Mouse (Mus musculus): ENCODE data around the gene Stip1. TPM values are rescaled to one million over a fixed set of nuclear protein-coding genes. Genes with fewer than 3 reads are reported as not detected.

The Stip1 gene
- polyA plus RNA-seq, 1 experiment from 2014 or later = 214 TPM

GRCm38 (mm10) chr19:7034006-7034405 is 5.8 kb downstream of the Stip1 start:
- 91% methylated on average over 5 of the region's 5 CpGs for WGBS
- no peak overlapping the region for H3K4me2 ChIP-seq (ENCODE audit: low read length)
- H3K9me3 ChIP-seq (ENCODE audit: control insufficient read depth, low read length) = no peaks in the 10 kb centered on the region
- H3K4me1 ChIP-seq (ENCODE audit: control insufficient read depth, insufficient read depth, low read depth, low read length) = peaks cover 16% of the 10 kb centered on the region
- H3K36me3 ChIP-seq (ENCODE audit: control insufficient read depth, insufficient read depth, low read length) = peaks cover 38% of the 10 kb centered on the region
- H3K9ac ChIP-seq (ENCODE audit: low read depth, low read length) = no peak overlapping the region
- no peak overlapping the region for H3K27ac ChIP-seq (ENCODE audit: low read depth, low read length)
- no peaks in the 10 kb centered on the region for H3K27me3 ChIP-seq (replicated peaks; ENCODE audit: control insufficient read depth, insufficient read depth, low read length)
- no peak overlapping the region for H3K4me3 ChIP-seq (ENCODE audit: low read length)
- ATAC-seq = no peak

DNA sequence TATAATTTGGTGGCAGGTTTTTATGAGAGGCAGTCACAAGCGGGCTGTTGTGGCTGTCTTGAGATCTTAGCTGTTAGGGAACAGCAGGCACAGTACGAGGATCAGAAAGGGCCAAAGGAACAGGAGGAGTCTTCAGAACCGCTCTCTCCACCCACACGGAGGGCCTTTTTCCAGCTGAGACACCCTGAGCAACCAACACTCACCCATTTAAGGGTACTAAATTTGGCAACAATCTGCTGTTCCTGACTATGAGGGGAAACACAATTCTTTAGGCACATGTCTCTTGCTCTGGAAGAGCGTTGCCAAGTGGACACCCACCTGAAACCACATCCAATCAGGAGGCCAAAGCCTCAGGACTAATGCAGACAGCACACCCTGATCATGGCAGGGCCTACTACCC is 10.2 kb downstream of the Stip1 start:
- Histone ChIP-seq H3K9ac (ENCODE audit: low read depth, low read length) (no peak overlapping the region), H3K27me3 (replicated peaks; ENCODE audit: control insufficient read depth, insufficient read depth, low read length) (no peaks in the 10 kb centered on the region), H3K4me1 (ENCODE audit: control insufficient read depth, insufficient read depth, low read depth, low read length) (no peaks in the 10 kb centered on the region), H3K4me3 (ENCODE audit: low read length) (no peak overlapping the region), H3K36me3 (ENCODE audit: control insufficient read depth, insufficient read depth, low read length) (peaks cover 62% of the 10 kb centered on the region), H3K27ac (ENCODE audit: low read depth, low read length) (no peak overlapping the region), H3K9me3 (ENCODE audit: control insufficient read depth, low read length) (no peaks in the 10 kb centered on the region), H3K4me2 (ENCODE audit: low read length) (no peak overlapping the region)
- 95% methylated on average over 5 of the region's 5 CpGs for WGBS
- no peak for ATAC-seq

DNA sequence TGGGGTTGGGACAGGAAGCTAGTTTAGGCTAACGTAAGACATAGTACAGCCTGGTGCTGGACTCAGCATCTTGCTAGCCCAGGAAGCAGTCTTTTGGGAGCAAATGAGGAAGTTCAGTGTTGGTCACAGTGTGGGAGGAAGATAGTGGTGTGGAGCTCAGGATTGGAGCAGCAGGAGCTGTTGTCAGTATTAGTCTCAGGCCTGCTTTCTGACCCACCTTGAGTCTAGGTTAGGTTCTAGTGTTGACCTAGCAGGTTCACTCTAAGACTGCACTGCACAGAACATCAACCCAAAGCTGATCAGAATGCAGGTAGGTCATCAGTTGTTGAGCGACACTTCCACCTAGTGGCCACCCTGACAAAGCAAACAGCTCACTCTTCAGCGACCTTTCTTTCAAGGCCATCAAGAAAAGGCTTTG is 19.5 kb downstream of the Stip1 start:
- Histone ChIP-seq H3K4me3 (ENCODE audit: low read length) (no peak overlapping the region), H3K36me3 (ENCODE audit: control insufficient read depth, insufficient read depth, low read length) (peaks cover 33% of the 10 kb centered on the region), H3K9me3 (ENCODE audit: control insufficient read depth, low read length) (no peaks in the 10 kb centered on the region), H3K27me3 (replicated peaks; ENCODE audit: control insufficient read depth, insufficient read depth, low read length) (no peaks in the 10 kb centered on the region), H3K27ac (ENCODE audit: low read depth, low read length) (no peak overlapping the region), H3K4me2 (ENCODE audit: low read length) (no peak overlapping the region), H3K9ac (ENCODE audit: low read depth, low read length) (no peak overlapping the region), H3K4me1 (ENCODE audit: control insufficient read depth, insufficient read depth, low read depth, low read length) (no peaks in the 10 kb centered on the region)
- peak; percentile 75; the same call in 1 of the 2 replicates for ATAC-seq
- 49% methylated on average over 3 of the region's 3 CpGs for WGBS

GRCm38 (mm10) chr19:7019191-7019590 is 20.6 kb downstream of the Stip1 start, which contains the start of gene Fermt3:
Gene Fermt3 (minus strand): TSS chr19:7019469.
- H3K36me3 ChIP-seq (ENCODE audit: control insufficient read depth, insufficient read depth, low read length) = peaks cover 29% of the 10 kb centered on the region
- H3K9me3 ChIP-seq (ENCODE audit: control insufficient read depth, low read length) = no peaks in the 10 kb centered on the region
- ATAC-seq = 0 out of 2 replicates have a peak, but pooled peaks have one; percentile 42
- no peak within 1 kb of the TSS for H3K4me2 ChIP-seq (ENCODE audit: low read length)
- 83% methylated on average over 5 of the region's 5 CpGs for WGBS
- no peaks in the 10 kb centered on the region for H3K27me3 ChIP-seq (replicated peaks; ENCODE audit: control insufficient read depth, insufficient read depth, low read length)
- H3K27ac ChIP-seq (ENCODE audit: low read depth, low read length) = no peak within 1 kb of the TSS
- no peaks in the 10 kb centered on the region for H3K4me1 ChIP-seq (ENCODE audit: control insufficient read depth, insufficient read depth, low read depth, low read length)
- H3K4me3 ChIP-seq (ENCODE audit: low read length) = no peak within 1 kb of the TSS
- no peak within 1 kb of the TSS; the same call in 1 of the 2 replicates for H3K9ac ChIP-seq (ENCODE audit: low read depth, low read length)

- Histone ChIP-seq H3K36me3 (ENCODE audit: control insufficient read depth, insufficient read depth, low read length) (peaks cover 27% of the 10 kb centered on the region), H3K4me3 (ENCODE audit: low read length) (no peak overlapping the region), H3K27ac (ENCODE audit: low read depth, low read length) (no peak overlapping the region), H3K9ac (ENCODE audit: low read depth, low read length) (no peak overlapping the region; the same call in 1 of the 2 replicates), H3K27me3 (replicated peaks; ENCODE audit: control insufficient read depth, insufficient read depth, low read length) (no peaks in the 10 kb centered on the region), H3K4me2 (ENCODE audit: low read length) (no peak overlapping the region), H3K9me3 (ENCODE audit: control insufficient read depth, low read length) (no peaks in the 10 kb centered on the region), H3K4me1 (ENCODE audit: control insufficient read depth, insufficient read depth, low read depth, low read length) (no peaks in the 10 kb centered on the region)
- ATAC-seq = no peak
- WGBS = 90% methylated on average over 11 of the region's 11 CpGs
Measured at GRCm38 (mm10) chr19:7018546-7018945, 21.2 kb downstream of the Stip1 start.

- Histone ChIP-seq H3K9ac (ENCODE audit: low read depth, low read length) (no peak overlapping the region; the same call in 1 of the 2 replicates), H3K4me2 (ENCODE audit: low read length) (no peak overlapping the region), H3K4me1 (ENCODE audit: control insufficient read depth, insufficient read depth, low read depth, low read length) (no peaks in the 10 kb centered on the region), H3K27me3 (replicated peaks; ENCODE audit: control insufficient read depth, insufficient read depth, low read length) (no peaks in the 10 kb centered on the region), H3K27ac (ENCODE audit: low read depth, low read length) (no peak overlapping the region), H3K36me3 (ENCODE audit: control insufficient read depth, insufficient read depth, low read length) (peaks cover 23% of the 10 kb centered on the region), H3K4me3 (ENCODE audit: low read length) (no peak overlapping the region), H3K9me3 (ENCODE audit: control insufficient read depth, low read length) (no peaks in the 10 kb centered on the region)
- WGBS = 92% methylated on average over 12 of the region's 12 CpGs
- no peak for ATAC-seq
Measured at GRCm38 (mm10) chr19:7017541-7018457, 22.0 kb downstream of the Stip1 start.

DNA sequence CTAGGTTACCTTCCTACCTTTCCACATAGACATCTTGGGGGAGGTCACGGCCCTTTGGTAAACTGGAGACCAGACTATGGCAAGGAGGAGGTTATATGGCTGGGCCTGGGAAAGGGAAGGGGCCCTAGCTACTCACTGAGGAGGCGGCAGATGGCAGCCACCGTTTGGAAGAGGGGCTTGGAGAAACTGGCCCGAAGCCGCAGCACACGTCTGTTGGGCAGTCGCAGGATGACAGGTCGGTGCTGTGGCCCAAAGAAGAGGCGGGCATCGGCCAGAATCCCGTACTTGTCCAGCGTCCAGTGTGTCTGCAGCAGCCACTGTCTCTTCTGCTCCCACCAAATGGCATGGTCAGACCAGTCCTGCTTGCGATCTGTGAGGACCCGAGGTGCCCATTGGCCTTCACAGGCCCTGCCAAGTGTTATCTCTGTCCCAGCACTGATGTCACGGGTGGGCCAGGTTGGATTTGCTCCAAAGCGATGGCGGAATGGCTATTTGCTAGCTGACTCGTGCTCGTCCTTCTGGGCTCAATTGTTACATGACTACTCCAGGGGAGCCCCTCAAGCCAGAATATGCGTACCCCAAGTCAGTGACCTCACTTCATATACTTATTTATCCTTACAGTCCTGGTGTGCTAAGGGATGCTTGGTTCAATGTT is 25.2 kb downstream of the Stip1 start:
- Histone ChIP-seq H3K36me3 (ENCODE audit: control insufficient read depth, insufficient read depth, low read length) (no peaks in the 10 kb centered on the region; the same call in 1 of the 2 replicates), H3K4me1 (ENCODE audit: control insufficient read depth, insufficient read depth, low read depth, low read length) (no peaks in the 10 kb centered on the region), H3K4me3 (ENCODE audit: low read length) (no peak overlapping the region), H3K9ac (ENCODE audit: low read depth, low read length) (no peak overlapping the region), H3K27ac (ENCODE audit: low read depth, low read length) (no peak overlapping the region), H3K9me3 (ENCODE audit: control insufficient read depth, low read length) (no peaks in the 10 kb centered on the region), H3K4me2 (ENCODE audit: low read length) (no peak overlapping the region), H3K27me3 (replicated peaks; ENCODE audit: control insufficient read depth, insufficient read depth, low read length) (no peaks in the 10 kb centered on the region)
- ATAC-seq = no peak
- WGBS = 89% methylated on average over 17 of the region's 20 CpGs

- H3K4me2 ChIP-seq (ENCODE audit: low read length) = no peak overlapping the region
- WGBS = 90% methylated on average over 9 of the region's 9 CpGs
- no peaks in the 10 kb centered on the region for H3K4me1 ChIP-seq (ENCODE audit: control insufficient read depth, insufficient read depth, low read depth, low read length)
- H3K9ac ChIP-seq (ENCODE audit: low read depth, low read length) = no peak overlapping the region
- H3K9me3 ChIP-seq (ENCODE audit: control insufficient read depth, low read length) = no peaks in the 10 kb centered on the region
- H3K27ac ChIP-seq (ENCODE audit: low read depth, low read length) = no peak overlapping the region
- no peak overlapping the region for H3K4me3 ChIP-seq (ENCODE audit: low read length)
- no peak for ATAC-seq
- no peaks in the 10 kb centered on the region; the same call in 1 of the 2 replicates for H3K36me3 ChIP-seq (ENCODE audit: control insufficient read depth, insufficient read depth, low read length)
- H3K27me3 ChIP-seq (replicated peaks; ENCODE audit: control insufficient read depth, insufficient read depth, low read length) = no peaks in the 10 kb centered on the region
Measured at GRCm38 (mm10) chr19:7013984-7014383, 25.8 kb downstream of the Stip1 start.

DNA sequence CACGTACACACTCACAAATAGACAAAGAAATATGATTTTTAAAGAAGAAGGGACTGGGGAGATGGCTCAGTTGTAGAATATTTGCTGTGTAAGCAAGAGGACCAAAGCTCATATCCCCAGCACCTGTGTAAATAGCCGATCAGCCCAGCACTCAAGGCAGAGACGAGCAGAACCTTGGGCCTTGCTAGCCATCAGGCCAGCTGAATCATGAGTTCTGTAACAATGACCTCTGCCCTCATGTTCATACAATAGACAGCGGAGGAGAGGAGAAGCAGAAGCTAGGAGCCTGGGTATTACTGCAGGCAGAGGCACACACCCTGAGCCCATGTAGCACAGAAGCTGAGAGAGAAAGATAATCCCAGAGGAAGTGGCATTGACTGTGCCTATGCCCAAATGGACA is 27.3 kb downstream of the Stip1 start:
- Histone ChIP-seq H3K9me3 (ENCODE audit: control insufficient read depth, low read length) (no peaks in the 10 kb centered on the region), H3K27ac (ENCODE audit: low read depth, low read length) (no peak overlapping the region), H3K27me3 (replicated peaks; ENCODE audit: control insufficient read depth, insufficient read depth, low read length) (no peaks in the 10 kb centered on the region), H3K36me3 (ENCODE audit: control insufficient read depth, insufficient read depth, low read length) (no peaks in the 10 kb centered on the region), H3K4me1 (ENCODE audit: control insufficient read depth, insufficient read depth, low read depth, low read length) (no peaks in the 10 kb centered on the region), H3K4me3 (ENCODE audit: low read length) (no peak overlapping the region), H3K4me2 (ENCODE audit: low read length) (no peak overlapping the region), H3K9ac (ENCODE audit: low read depth, low read length) (no peak overlapping the region)
- 84% methylated on average over 4 of the region's 4 CpGs for WGBS
- no peak for ATAC-seq

Data from hindbrain, embryonic 16.5 days (tissue).